Mouse (Mus musculus): ENCODE data around the gene Hoxa6. TPM values are rescaled to one million over a fixed set of nuclear protein-coding genes. Genes with fewer than 3 reads are reported as not detected.

Hoxa6 gene
- polyA plus RNA-seq, 1 experiment from 2014 or later = 13.4 TPM

DNA sequence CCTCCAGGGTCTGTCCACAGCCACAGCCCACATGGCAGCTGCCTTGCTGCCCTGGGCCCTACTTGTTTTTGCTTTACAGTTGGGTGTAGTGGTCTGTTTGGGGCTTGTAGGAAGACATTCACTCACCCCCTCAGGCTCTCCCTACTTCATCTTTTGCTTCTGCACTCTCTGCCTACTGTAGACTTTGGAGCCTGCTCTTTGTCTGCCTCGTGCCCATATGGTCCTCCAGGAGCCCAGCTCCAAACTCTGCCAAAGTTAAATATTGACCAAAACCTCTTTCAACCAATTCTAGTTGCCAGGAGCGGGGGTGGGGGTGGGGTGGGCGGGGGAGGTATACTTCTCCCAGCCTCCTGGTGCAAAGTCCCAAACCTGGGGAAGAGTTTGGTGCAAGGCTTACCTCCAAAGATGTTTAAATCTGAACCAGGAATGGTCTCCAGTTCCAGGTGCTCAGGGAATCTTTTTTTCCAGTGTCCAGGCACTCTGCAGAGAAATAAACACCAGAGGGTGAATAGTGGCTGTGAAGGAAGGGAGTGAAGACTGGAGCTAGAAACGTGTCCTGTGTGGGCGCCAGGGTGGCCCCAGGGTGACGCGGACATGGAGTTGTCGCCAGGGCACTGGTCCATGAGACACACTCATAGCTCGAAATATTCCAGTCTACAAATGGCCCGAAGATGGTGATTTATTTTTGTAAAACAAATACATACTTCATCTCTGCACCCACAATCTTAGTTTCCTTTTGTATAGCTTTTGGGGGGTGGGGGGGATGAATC is 25.0 kb downstream of the Hoxa6 start:
- ATAC-seq (ENCODE audit: low FRiP score, low read depth) = no peak
- H3K27ac ChIP-seq (replicated peaks) = peak overlapping the region; percentile 92
- peaks cover 66% of the 10 kb centered on the region for H3K27me3 ChIP-seq
- peak overlapping the region; percentile 97 for H3K4me2 ChIP-seq
- peaks cover 20% of the 10 kb centered on the region for H3K4me1 ChIP-seq (replicated peaks)
- H3K4me3 ChIP-seq = peak overlapping the region; percentile 15
- H3K36me3 ChIP-seq = no peaks in the 10 kb centered on the region
- peak overlapping the region; percentile 30 for H3K9ac ChIP-seq
- WGBS = 13% methylated on average over 10 of the region's 10 CpGs
- no peaks in the 10 kb centered on the region for H3K9me3 ChIP-seq

DNA sequence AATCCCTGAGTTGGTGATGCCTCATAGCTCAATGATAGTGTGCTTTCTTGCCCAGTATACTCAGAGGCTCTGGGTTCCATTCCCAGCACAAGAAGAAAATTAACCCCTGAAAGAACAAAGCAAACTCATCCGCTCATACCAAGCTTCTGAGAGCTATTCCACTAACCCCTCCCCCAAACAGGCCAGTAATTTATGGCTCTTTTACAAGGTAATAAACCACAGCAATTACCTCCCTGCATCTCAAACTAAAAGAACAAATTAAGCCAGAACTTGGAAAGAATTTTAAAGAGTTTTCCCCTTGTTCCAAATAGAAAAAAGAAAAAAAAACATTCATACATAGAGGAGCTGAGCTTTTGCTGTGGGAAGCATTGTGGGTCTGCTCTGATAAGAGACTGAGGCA is 25.7 kb downstream of the Hoxa6 start:
- WGBS = 14% methylated on average over 1 of the region's 1 CpGs
- Histone ChIP-seq H3K4me1 (replicated peaks) (peaks cover 20% of the 10 kb centered on the region), H3K9me3 (no peaks in the 10 kb centered on the region), H3K4me3 (peak overlapping the region; percentile 15; the same call in 1 of the 2 replicates), H3K9ac (peak overlapping the region; percentile 30), H3K36me3 (no peaks in the 10 kb centered on the region), H3K27ac (replicated peaks) (peak overlapping the region; percentile 92), H3K27me3 (peaks cover 61% of the 10 kb centered on the region), H3K4me2 (peak overlapping the region; percentile 97)
- ATAC-seq (ENCODE audit: low FRiP score, low read depth) = no peak

DNA sequence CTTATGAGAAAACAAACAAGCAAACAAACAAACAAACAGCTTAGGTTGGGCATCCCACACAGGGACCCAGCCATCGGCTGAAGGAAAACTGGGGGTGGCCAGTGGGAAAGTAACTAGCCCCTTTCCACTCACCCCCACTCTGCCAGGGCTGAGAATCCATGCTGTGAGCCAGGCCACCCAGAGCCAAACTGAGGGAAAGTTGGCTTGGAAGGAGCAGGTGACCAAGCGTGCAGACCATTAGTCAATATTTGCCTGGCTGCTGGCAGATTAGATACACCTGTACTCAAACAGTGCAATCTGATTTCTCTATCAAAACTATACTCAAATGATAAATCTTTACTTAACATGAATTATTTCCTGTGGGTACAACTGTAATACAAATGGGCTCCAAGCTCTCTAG is 26.5 kb downstream of the Hoxa6 start:
- 0 out of 2 replicates have a peak overlapping the region, but pooled peaks have one; percentile 18 for H3K9ac ChIP-seq
- H3K27me3 ChIP-seq = peaks cover 53% of the 10 kb centered on the region
- no peaks in the 10 kb centered on the region for H3K36me3 ChIP-seq
- no peaks in the 10 kb centered on the region for H3K9me3 ChIP-seq
- H3K4me3 ChIP-seq = 0 out of 2 replicates have a peak overlapping the region, but pooled peaks have one; percentile 7
- H3K4me2 ChIP-seq = peak overlapping the region; percentile 97
- ATAC-seq (ENCODE audit: low FRiP score, low read depth) = no peak
- WGBS = 12% methylated on average over 2 of the region's 2 CpGs
- peak overlapping the region; percentile 92 for H3K27ac ChIP-seq (replicated peaks)
- peaks cover 16% of the 10 kb centered on the region for H3K4me1 ChIP-seq (replicated peaks)

DNA sequence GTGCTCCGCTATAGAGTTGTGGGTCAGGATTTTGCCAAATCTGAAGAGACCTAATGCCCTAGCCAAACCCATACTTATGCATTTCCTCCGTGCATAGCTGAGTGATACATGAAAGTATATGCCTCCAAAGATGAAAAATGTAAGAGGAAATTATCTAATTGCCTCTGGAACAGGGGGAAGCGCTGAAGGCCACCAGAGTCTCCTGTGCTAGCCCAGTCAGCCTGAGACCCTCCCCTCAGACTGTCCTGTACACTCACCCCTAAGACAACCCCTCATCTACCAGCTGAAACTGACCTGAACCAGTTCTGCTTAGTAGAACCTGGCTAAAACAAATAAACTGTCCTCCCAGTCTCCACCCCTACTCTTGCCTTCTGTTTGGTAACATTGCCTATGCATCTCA is 27.8 kb downstream of the Hoxa6 start:
- Histone ChIP-seq H3K4me3 (peak overlapping the region; percentile 51), H3K9ac (peak overlapping the region; percentile 64), H3K27ac (replicated peaks) (peak overlapping the region; percentile 92), H3K4me1 (replicated peaks) (peaks cover 15% of the 10 kb centered on the region; the same call in 1 of the 2 replicates), H3K36me3 (no peaks in the 10 kb centered on the region), H3K27me3 (peaks cover 40% of the 10 kb centered on the region), H3K9me3 (no peaks in the 10 kb centered on the region), H3K4me2 (peak overlapping the region; percentile 97)
- 15% methylated on average over 3 of the region's 3 CpGs for WGBS
- ATAC-seq (ENCODE audit: low FRiP score, low read depth) = no peak

DNA sequence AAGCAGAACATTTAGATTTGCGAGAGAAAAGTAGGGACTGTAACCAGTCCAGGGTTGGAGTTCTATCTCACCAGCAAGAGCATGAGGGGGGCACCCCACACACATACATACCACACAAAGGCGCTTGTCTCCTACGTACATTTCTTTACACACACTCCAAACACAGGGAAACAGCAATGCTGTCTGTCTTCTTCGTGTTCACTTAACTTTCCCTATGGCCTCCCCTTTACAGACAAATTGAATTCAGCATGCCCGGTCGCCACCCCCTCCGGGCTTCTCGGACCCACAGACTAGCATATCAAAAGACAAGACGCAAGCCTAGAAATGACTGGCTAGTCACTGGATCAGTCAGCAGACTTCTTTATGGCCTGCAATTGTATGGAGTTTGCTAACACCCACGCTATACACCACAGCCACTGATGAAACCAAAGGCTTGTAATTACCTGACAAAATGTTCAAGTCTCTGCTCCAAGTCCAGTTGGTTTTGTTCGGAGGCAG is 28.3 kb downstream of the Hoxa6 start:
- Histone ChIP-seq H3K4me3 (peak overlapping the region; percentile 51), H3K27me3 (peaks cover 35% of the 10 kb centered on the region), H3K9ac (peak overlapping the region; percentile 64), H3K4me2 (peak overlapping the region; percentile 97), H3K36me3 (no peaks in the 10 kb centered on the region), H3K9me3 (no peaks in the 10 kb centered on the region), H3K27ac (replicated peaks) (peak overlapping the region; percentile 92), H3K4me1 (replicated peaks) (peaks cover 12% of the 10 kb centered on the region; the same call in 1 of the 2 replicates)
- no peak for ATAC-seq (ENCODE audit: low FRiP score, low read depth)
- 4% methylated on average over 11 of the region's 11 CpGs for WGBS

DNA sequence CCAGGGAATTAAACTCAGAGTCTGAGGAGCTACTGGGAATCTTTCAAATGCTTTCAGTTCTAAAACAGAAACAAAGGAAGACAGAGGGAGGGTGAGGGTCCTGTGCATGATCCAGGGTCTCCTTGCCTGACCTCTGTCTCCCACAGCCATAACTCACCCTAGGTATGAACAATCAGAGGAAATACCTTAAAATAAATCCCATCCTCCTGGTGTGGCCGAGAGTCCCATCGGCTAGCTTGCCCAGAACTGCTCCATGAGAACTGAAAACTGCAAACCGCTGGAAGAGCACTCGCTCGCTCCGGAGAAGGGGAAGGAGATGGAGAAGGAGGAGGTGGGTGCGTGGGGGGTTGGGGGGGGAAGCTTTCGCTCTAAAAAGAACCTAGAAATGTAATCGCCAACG is 28.8 kb downstream of the Hoxa6 start:
- no peaks in the 10 kb centered on the region for H3K9me3 ChIP-seq
- H3K4me2 ChIP-seq = peak overlapping the region; percentile 97
- WGBS = under 1% methylated on average over 10 of the region's 10 CpGs
- no peaks in the 10 kb centered on the region for H3K36me3 ChIP-seq
- ATAC-seq (ENCODE audit: low FRiP score, low read depth) = no peak
- H3K4me3 ChIP-seq = peak overlapping the region; percentile 51
- H3K27ac ChIP-seq (replicated peaks) = peak overlapping the region; percentile 92
- H3K27me3 ChIP-seq = peaks cover 32% of the 10 kb centered on the region
- H3K4me1 ChIP-seq (replicated peaks) = 0 out of 2 replicates have a peak, but pooled peaks cover 8% of the 10 kb centered on the region
- peak overlapping the region; percentile 64 for H3K9ac ChIP-seq

DNA sequence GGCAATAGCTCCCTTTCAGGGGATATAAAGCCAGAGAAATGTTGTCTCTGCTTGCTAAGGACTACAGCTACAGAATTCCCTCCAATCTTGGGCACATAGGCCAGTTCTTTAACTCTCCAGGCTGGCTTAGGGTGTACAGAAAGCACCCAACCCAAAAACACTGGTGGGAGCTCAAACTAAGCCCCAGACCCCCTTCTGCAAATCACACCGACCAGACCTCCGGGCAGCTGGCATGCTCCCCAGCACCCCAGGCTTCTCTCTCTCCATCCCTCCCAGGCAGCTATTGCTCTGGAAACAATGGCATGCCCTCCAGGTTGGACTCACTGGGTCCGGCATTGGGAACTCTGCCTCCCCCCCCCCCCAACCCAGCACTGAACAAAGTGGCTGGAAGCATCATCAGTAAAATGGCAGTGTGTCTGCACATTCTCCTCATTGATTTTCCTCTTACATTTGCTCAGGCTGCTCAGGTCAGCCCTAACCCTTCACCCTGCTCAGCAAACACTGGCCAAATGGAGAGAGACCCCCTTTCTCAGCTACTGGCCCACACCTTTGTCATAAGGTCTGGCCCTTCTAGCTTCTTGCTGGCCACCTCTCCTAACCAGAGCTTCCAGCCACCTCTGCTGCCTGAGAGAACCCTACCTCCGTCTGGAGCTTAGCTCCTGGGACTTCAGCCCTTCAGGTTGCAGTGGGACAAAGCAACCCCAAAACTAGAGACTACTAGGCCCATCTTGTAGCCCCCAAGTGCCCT is 29.4 kb downstream of the Hoxa6 start:
- H3K9ac ChIP-seq = peak overlapping the region; percentile 64

DNA sequence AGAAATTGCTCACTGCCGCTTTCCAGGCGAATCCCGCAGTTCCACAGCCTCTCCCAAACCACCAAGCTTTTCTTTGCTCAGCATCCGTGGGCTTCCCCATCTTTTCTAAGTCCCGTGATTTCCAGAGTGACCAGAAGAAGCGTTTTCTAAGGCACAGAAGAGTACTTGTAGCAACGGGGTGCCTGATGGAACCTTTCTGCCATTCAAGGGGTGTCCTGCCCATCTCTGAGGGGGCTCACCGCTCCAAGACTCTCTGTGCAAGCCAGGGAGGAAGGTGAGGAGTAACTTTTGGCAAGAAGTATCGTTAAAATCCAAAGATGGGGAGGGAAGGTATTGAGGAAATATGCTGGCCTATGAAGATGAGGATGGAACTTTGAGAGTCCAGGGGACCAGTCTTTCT is 30.7 kb downstream of the Hoxa6 start:
- peaks cover 7% of the 10 kb centered on the region; the same call in 1 of the 2 replicates for H3K4me1 ChIP-seq (replicated peaks)
- 2% methylated on average over 9 of the region's 9 CpGs for WGBS

More for the DNA sequence above, 29.4 kb downstream of the Hoxa6 start:
- H3K4me2 ChIP-seq = peak overlapping the region; percentile 97
- H3K27me3 ChIP-seq = peaks cover 32% of the 10 kb centered on the region
- H3K4me3 ChIP-seq = peak overlapping the region; percentile 51
- H3K4me1 ChIP-seq (replicated peaks) = 0 out of 2 replicates have a peak, but pooled peaks cover 5% of the 10 kb centered on the region
- H3K36me3 ChIP-seq = no peaks in the 10 kb centered on the region
- no peak for ATAC-seq (ENCODE audit: low FRiP score, low read depth)
- peak overlapping the region; percentile 92 for H3K27ac ChIP-seq (replicated peaks)
- H3K9me3 ChIP-seq = no peaks in the 10 kb centered on the region
- WGBS = 4% methylated on average over 4 of the region's 4 CpGs

DNA sequence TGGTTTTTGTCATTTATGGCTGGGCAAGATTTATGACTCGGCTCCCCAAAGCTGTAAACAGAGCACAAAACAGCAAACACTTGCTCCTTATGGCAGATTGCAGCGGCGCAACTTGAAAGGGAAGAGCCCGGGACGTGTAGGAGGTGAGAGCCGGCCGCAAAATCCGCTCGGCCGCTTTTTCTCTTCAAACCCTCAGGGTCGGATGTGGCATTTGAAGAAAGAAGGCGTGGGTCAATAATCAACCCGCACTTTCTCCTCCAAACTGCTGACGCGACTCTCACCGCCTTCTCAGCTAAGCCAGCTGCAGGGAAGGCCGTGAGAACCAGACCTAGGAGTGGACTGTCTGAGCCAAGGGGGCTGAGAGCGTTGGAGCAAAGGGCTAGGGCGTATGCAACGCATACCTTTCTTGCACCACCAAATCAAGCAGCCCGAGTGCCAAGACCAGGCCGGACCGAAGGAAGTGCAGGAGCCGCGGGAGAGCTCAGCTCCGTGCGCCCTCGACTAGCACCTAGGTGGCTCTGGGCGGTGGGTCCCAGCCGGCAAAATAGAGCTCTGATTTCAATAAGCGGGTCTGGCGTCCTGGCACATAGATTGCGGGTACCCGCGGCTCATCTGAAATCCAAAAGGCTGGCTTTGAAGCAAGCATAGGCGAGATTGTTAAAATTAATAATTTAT is 31.3 kb downstream of the Hoxa6 start, which contains the start of gene 5730596B20Rik:
Gene 5730596B20Rik (plus strand): TSS at position 438 of the 675 bp plus-strand sequence.
- Histone ChIP-seq H3K4me2 (peak within 1 kb of the TSS; percentile 97), H3K4me1 (replicated peaks) (peaks cover 13% of the 10 kb centered on the region), H3K27me3 (peaks cover 24% of the 10 kb centered on the region), H3K9ac (peak within 1 kb of the TSS; percentile 64), H3K27ac (replicated peaks) (peak within 1 kb of the TSS; percentile 92), H3K36me3 (no peaks in the 10 kb centered on the region), H3K4me3 (peak within 1 kb of the TSS; percentile 51), H3K9me3 (no peaks in the 10 kb centered on the region)
- no peak for ATAC-seq (ENCODE audit: low FRiP score, low read depth)
- 3% methylated on average over 36 of the region's 36 CpGs for WGBS

More for the DNA sequence above, 30.7 kb downstream of the Hoxa6 start:
- Histone ChIP-seq H3K27me3 (peaks cover 28% of the 10 kb centered on the region), H3K4me3 (peak overlapping the region; percentile 51), H3K9ac (peak overlapping the region; percentile 64), H3K4me2 (peak overlapping the region; percentile 97), H3K9me3 (no peaks in the 10 kb centered on the region), H3K27ac (replicated peaks) (peak overlapping the region; percentile 92), H3K36me3 (no peaks in the 10 kb centered on the region)
- ATAC-seq (ENCODE audit: low FRiP score, low read depth) = no peak

DNA sequence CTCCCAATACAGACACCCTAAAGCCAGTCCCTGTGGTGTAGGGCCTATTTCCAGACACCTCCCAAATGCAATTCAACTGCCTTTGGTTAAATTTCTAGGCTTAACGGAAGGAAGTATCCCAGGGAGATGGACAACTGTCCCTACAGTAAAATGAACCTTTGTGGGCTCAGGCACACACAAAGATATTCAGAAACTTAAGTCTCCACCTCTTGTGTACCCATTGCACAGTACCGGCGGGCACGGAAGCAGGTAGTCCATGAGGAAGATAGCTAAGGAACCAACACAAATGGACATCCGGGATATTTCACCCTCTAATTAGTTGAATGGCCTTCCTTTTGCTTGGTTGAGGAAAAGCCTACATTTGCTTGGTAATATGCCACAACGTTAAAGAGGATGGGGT is 32.1 kb downstream of the Hoxa6 start:
- peaks cover 20% of the 10 kb centered on the region for H3K27me3 ChIP-seq
- no peak for ATAC-seq (ENCODE audit: low FRiP score, low read depth)
- WGBS = under 1% methylated on average over 6 of the region's 6 CpGs
- peaks cover 18% of the 10 kb centered on the region for H3K4me1 ChIP-seq (replicated peaks)
- H3K27ac ChIP-seq (replicated peaks) = peak overlapping the region; percentile 92
- no peaks in the 10 kb centered on the region for H3K36me3 ChIP-seq
- H3K4me2 ChIP-seq = peak overlapping the region; percentile 97
- H3K9me3 ChIP-seq = no peaks in the 10 kb centered on the region
- peak overlapping the region; percentile 51 for H3K4me3 ChIP-seq
- H3K9ac ChIP-seq = peak overlapping the region; percentile 64

DNA sequence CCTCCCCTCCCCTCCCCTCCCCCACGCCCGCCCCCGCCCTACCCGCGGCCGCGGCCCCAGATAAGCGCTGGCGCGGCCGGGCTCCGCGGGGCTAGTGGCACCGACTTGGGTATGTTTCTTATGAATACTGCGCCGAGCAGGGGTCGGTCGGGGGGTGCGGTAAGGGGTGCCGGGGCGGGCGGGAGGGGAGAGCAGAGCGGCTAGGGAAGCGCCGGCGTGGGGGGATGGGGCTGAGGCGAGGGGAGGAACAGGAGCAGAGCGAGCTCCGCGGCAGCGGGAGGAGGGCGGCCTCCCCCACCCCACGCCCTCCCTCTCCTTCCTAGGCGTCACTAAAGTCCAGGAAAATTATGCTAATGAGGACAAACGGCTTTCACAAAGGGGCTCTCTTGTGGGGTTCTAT is 32.7 kb downstream of the Hoxa6 start:
- H3K27me3 ChIP-seq = peaks cover 18% of the 10 kb centered on the region
- H3K4me3 ChIP-seq = peak overlapping the region; percentile 51

More for the DNA sequence above, 32.7 kb downstream of the Hoxa6 start:
- Histone ChIP-seq H3K36me3 (no peaks in the 10 kb centered on the region), H3K27ac (replicated peaks) (peak overlapping the region; percentile 92), H3K4me2 (peak overlapping the region; percentile 97), H3K4me1 (replicated peaks) (peaks cover 23% of the 10 kb centered on the region), H3K9ac (peak overlapping the region; percentile 64), H3K9me3 (no peaks in the 10 kb centered on the region)
- 1% methylated on average over 10 of the region's 35 CpGs for WGBS
- peak; percentile 60 for ATAC-seq (ENCODE audit: low FRiP score, low read depth)

All from hindbrain, embryonic 15.5 days (tissue).